Mouse (Mus musculus) spleen, adult 12 weeks (tissue): Measurements from ENCODE around the gene Mecp2.
A peak's percentile ranks its signal among the peaks of the same experiment; 100 is the strongest.
"Not testable (repeated sequence)": the region's sequence is repeated elsewhere in the genome, so short reads cannot be mapped to it uniquely, and the experiment has no call there.

Experiments used
- DNase-seq: peaks from one replicate; pipeline ENCODE4 v3.0.0; 2022; ENCODE audit warnings: low spot score

Mecp2 gene

DNA sequence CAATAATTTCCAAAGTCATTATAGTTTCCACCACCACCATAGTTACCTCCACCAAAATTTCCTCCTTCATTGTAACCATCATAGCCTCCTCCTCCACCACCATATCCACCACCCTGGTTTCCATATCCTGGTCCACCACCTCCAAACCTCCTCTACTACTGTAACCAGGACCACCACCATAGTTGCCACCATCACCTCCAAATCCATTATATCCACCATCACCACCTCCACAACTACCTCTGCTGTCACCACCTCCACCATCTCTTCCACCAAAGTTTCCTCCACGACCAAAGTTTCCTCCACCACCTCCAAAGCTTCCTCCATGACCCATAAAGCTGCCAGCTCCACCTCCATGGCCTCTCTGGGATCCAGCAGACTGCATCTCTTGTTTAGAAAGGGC, at the start of gene Mecp2:
Gene Mecp2 (minus strand): TSS at position 101 of the 400 bp plus-strand sequence.
- DNase-seq: not testable (repeated sequence)

DNA sequence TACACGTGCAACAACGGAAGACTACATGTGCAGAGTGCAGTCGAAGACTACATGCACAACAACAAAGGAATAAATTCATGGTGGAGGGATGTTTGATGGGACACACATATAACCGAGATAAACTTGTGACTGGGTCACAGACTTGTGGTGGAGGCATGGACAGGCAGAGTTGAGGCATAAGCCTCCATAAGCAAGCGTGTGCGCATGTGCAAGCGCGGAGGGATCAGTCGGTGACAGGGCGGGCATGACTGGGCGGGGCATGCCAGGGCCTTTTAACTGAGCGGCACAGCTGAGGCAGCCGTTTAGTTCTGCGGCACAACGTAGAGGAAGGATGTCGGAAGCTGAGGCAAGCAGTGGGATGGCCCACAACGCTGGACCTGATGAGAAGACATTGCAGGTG, 41.8 kb upstream of the Mecp2 start, which contains the start of gene Tktl1:
Gene Tktl1 (plus strand): TSS at position 301 of the 400 bp plus-strand sequence.
- no peak for DNase-seq

DNA sequence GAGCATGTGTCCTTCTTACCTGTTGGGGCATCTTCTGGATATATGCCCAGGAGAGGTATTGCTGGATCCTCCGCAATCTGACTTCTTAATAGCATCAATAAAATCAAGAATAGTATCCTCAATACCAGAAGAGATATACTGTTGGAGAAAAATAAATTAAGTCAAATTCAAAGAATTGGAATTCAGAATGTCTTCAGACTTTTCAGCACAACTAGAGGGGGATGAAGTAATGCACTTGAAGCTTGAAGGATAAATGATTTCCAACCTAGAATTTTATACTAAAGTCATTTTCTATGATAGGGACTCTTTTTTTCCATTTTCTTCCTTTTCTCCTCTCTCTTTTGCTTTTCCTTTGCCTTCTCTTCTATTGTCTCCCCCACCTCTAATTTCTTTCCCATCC, 32.6 kb upstream of the Mecp2 start, which contains the start of gene Tex28:
Gene Tex28 (minus strand): TSS at position 101 of the 400 bp plus-strand sequence.
- no peak for DNase-seq

DNA sequence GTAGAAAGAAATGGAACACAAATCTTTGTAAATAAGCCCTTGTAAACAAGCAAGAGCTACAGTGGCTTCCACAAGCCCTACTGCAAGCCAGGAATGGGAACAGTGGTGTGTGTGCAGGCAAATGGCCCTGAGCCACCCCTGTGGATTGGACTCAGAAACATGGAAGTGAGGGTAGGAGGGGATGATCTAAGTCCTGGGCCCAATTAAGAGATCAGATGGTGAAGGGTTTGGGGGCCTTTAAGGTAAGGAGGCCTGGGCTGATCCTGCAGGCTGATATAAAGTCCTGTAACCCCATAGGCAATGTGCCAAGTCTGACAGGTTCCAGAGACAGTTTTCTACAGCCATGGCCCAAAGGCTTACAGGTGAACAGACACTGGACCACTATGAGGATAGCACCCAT, 8.0 kb downstream of the Mecp2 start, which contains the start of gene Opn1mw:
Gene Opn1mw (plus strand): TSS at position 301 of the 400 bp plus-strand sequence.
- no peak for DNase-seq

DNA sequence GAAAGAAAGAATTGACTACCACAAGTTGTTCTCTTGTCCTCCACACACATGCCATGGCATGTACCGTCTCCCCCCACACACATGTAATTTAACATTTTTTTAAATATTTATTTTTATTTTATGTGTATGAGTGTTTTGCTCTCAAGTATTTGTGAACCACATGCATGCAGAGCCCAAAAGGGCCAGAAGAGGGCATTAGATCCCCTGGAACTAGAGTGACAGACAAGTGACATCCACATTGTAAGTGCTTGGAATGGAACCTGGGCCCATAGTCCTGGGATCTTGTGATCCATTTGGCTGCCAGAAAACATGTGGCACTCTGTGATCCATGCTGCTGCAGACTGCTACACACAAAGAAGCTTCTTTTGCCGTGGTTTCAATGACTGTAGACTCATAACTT, 10.2 kb downstream of the Mecp2 start:
- DNase-seq: no peak

DNA sequence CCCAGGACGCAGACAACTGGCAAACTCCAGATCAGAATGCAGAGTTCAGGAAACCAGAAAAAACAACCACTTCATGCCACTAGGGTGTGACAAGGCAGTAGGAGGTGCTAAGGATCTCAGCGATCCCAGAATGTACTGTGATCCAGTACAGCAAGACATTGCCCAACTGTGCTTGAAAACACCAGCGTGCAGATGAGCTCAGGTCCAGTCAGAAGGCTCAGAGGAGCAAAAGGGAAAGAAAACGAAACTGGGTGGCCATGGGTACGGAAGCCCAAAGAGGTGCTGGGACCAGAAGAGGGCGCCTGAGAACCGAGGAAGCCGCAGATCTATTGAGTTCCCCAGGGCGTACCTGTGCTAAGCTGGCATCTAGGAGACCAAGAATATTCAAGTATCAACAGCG, 19.7 kb downstream of the Mecp2 start:
- DNase-seq: peak; percentile 16

DNA sequence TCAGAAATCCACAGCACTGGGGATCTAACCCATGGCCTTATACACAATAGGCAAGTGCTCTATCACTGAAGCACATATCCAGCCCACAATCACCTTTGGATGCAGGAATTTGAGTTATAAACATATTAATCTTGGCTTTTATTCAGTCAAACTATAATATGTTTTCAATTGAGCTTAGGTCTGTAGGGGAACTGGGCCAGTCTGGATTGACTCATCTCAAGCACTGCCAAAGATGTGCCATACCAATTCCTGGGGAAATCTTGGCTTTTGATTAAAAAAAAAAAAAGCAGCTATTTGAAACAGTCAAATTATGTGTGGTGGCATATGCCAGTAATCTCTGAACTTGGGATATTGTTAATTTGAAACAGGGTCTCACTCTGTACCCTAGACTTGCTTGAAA, 21.1 kb downstream of the Mecp2 start:
- DNase-seq: no peak

DNA sequence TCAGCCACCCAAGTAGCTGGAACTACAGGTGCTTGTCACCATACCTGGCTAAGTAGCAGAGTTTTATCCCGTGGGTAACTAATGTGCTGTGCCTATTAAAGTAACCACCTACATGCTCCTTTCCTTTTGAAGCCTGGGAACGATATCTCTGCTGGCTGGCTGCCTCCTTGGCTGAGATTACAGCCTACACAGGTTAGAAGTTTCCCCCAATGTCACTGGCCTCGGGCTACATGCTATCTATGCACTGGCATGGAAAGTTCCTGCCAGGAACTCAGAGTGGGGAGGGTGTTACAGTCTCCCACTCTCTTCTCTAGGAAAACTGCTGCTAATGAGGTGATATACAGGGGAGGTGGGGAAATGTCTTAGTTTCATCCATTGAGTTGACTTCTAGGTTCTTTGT, 26.4 kb downstream of the Mecp2 start:
- DNase-seq: no peak

DNA sequence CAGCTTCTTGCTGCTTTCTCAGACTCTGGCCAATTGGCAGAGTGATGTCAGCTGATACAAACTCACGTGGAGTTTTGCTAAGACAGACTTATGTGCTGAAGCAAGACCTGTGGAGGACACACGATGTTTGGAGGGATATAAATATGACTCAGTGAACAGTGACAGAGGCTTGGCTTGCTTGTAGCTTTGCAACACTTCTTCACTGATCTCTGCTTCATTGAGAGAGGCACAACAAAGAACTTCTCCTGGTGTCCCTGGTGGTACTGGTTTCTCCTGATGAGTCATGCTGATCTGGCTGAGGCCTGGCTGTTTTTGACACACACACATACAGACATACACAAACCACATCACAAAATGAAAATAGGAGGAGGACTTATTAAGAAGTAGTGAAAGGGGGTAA, 29.2 kb downstream of the Mecp2 start:
- DNase-seq: no peak

DNA sequence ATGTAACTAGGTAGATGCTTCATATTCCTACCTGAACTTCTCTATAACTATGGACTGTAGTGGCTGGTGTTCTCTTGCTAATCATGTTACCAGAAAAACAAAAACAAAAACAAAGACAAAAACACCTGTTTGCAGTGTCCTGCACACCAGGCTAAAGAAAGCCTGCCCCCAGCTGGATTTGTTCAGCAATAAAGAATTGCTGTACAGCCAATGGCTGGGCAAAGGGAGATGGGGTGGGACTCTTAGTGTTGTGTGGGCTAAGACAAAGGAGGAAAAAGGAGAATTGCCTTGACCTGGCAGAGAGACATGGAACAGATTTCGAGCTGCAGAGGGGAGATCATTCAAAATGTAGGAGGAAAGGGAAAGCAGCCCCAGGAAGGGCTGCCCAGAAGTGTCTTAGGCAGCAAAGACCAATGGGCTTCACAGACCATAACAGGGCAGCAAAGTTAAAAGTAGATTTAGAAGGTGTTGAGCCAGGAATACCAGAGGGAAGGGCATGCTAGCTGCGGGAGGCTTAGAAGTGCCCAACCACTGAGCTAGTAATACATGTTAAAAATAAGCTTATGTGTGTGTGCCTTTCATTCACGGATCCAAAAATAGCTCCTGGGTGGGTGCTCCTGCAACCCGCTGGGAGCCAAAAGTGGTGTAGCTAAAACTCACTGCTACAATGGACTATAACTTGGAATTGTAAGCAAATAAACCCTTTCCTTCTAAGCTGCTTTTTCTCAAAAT, 31.5 kb downstream of the Mecp2 start:
- DNase-seq: no peak

DNA sequence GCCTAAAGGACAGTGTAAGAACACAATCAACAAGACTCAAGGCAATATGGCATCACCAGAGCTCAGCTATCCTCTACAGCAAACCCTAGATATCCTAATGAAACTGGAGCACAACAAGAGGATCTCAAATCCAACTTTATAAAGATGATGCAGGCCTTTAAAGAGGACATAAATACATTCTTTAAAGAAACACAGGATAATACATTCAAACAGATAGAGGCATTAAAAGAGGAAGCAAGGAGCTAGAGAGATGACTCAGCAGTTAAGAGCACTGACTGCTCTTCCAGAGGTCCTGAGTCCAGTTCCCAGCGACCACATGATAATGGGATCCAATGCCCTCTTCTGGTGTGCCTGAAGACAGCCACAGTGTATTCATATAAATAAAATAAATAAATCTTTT, 40.0 kb downstream of the Mecp2 start:
- DNase-seq: no peak

DNA sequence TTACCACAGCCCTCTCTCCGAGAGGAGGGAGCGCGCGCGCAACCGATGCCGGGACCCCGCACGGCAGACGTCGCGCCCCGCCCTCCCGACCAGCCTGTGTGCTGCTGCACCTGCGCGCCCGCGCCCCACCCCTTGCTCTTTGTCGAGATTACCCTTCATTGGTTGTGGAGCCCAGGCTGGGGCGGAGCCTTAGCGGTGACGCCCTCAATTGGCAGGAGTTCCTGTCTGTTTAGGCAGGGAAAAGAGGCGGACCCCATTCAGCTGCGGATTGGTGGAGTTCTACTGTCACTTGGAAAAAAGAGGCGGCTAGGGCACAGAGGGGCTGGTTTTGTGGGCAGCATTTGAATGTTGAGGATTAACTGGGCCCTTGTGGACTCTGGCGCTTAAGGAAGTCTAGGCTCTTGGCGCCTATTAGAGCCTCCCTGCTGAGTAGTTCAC, 49.5 kb downstream of the Mecp2 start:
- peak; percentile 93 for DNase-seq

DNA sequence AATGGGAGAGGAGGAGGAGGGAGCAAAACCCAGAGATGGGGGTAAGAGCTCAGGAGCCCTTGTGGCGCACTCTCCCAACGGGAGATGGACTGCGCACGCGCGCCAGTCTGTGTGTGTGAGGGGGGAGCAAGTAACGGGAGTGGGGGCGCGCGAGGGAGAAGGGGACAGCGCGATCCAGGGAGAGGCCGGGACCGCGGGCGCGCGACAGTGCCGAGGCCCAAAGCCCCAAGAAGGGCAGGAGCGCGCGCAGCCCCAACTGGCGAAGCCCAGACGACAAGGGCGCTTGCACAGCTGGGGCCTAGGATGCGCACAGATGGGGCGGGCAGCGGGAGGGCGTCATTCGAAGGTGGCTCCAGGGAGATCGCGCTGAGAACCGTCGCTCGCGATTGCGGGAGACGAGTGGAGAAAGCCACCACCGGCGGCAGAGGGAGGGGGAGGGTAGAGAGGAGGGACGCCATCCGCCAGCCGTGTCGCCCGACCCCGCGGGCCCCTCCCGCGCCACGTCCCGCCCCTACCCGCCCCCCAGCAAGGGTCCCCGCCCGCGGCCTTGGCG, 50.1 kb downstream of the Mecp2 start:
- DNase-seq: peak; percentile 55

DNA sequence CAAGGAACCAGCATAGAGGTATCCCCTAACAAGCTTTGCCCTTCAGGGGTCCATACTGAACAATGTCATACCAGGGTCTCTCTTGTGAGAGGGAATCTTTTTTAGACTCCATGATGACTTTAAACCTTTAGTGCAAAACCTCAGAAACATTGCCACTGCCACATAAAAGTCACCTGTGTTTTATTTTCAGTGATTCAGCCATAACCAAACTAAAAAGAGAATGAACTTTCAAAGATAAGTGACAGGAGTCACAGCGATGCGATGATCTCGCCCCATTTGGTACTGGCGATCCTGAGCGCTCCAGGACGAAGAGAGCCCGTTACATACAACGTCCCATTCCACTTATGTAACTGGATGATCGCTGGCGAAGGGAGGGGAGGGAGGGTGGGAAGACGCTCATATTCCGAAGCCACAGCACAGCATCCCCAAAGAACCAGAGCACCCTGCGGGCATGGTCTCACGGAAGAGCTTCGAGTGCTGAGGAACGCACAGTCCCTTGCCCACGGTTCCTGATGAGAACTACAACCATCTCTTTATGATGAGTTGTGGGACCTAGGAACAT, 50.8 kb downstream of the Mecp2 start:
- DNase-seq: no peak

DNA sequence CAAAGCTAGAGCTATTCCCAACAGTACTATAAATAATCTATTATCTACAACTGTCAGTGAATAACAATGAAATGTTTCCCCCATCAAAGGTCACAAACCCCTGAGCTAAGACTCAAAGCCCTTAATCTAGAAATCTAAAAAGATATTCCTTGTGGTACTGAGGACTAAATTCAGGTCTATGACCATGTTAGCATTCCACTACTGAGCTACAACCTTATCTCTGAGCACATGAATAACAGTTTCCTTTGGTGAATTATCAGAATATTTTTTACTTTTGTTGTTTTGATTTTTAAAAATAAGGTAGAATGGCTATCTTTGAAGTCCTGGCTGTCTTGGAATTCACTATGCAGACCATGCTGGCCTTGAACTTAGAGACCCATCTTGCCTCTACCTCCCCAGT, 64.4 kb downstream of the Mecp2 start:
- no peak for DNase-seq

DNA sequence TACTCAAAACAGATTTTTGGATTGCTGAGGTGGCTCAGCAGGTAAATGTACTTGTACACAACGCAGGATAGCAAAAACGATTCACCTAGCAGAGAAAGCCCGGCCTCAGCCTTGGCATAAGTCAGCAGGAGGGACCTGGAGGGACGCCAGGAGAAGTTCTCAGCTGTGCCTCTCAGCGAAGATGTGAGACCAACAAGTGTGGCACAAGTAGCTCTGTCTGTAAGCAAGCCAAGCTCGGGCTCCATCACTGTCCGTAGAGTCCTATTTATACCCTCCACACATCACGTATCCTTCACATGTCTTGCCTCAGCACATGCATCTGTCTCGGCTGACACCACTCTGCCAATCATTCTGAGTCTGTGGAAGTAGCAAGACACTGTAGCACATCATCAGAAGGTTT, 67.3 kb downstream of the Mecp2 start:
- no peak for DNase-seq

DNA sequence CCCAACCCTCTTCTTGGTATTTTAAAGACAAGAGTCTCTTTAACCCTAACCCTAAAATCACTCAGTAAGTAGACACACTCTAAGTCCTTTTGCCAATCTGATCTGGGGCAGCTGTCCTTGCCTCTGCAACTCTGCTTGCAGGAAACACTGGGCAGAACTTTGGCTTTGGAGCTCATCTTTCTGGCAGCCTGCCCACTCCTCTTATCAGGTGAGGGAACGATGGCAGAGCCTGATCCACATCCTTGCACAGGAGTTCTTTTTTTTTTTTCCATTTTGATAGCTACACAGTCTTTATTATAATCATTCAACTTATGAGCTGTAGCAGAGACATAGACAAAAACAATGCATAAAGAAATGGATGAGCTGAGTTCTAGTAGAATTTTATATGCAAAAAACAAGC, 90.1 kb downstream of the Mecp2 start:
- DNase-seq: no peak

DNA sequence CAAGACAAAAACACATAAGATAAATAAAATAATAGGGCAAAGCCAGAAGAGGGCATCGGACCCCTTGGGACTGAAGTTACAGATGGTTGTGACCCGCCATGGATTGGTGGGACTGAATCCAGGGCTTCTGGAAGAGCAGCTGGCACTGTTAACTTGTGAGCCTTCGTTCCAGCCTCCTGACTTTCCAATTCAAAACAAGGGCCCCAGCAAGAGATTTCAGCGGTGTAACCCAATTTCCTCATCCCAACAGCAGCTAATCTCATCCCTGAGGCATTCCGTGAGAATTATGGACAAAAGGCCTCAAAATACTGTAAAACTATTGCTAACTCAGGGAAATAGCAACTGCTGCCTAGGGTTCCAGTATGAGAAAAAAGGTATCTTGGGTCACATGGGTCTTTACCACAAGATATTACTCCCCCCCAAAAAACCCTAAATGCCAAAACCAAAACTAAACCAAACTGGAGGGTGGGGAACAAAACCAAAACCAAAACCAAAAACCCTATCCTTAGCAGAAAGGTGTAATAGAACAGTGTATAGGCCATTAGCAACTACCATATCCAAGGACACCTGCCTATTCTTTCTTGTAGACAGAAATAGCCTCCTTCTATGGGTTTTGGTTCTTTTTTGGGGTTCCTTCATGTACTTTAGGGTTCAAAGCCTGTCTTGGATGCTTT, 97.3 kb downstream of the Mecp2 start:
- no peak for DNase-seq

DNA sequence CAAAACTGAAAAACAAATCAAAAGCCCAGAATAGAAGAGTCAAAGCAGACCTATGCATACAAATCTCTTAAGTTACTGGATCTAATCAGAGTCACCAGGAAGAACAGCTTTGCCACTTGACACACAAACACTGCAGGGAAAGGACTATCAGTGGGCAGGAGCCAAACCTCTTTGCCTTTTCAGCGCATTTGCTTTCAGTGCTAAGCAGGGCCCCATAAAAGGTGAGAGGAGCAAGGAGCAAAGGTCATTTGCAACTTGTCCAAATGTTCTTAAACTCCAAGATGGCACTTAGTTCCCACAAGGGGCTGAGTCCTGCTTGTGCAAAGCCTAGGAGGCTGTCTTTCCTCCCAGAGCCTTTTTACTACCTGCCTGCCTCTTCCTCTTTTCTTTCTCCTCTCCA, 105.2 kb downstream of the Mecp2 start:
- DNase-seq: no peak

DNA sequence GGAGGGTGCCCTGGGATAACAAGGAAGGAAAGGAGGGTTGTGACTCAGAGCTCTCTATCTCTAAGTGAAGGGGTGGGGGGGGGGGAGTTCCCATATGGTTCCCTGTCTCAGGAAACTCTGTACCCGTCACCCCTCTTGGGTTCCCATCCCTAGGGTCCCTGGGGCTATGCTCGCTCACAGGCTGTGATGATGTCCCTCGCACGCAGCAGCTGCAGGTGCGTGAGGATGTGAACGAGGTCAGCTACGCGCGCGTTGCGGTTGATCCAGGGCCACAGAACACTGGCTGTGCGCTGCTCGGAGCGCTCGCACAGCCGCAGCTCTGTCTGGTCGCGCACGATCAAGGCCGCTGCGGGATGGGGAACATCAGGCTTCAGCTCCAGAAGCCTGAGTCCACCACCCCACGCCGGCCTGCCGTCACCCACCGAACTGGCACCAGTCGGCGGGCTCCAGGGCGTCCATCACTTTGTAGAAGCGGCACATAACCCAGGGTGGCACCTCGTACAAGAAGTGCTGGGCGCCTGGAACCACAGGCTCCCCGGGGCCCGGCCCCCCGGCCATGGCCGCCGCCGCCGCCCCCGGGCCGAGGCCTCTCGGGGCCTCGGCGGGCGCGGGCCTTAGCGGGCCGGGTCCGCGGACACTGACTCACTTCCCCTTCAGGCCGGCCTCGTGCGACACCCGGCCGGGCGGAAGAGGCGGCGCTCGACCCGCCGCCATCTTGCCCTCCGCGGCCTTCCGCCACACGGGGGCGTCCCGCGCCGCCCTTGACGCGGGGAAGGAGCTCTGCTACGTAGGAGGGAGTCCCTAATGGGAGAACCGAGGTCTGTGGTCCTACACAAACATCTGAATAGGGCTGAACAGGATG, 111.7 kb downstream of the Mecp2 start, which contains the start of gene Irak1:
Gene Irak1 (minus strand): TSS at position 731 of the 862 bp plus-strand sequence.
- DNase-seq: peak; percentile 80

DNA sequence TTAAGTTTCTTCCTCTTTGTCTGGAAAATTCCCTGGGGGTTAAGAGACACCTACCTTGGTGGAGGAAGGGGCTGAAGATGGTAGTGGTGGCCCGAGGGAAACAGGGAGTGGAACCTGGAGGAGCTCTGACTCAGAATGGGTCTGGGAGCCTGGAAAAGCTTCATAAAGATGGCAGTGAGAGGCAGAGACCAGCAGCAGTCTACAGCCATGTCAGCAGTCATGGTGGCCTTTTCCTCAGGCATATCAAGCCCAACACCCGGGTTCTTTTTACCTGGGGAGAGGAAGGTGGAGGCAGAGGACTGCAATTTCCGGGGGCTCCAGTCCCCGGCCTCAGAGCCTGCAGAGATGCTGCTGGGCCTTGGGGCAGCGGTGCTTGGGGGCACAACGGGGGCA, 112.4 kb downstream of the Mecp2 start:
- DNase-seq: no peak

DNA sequence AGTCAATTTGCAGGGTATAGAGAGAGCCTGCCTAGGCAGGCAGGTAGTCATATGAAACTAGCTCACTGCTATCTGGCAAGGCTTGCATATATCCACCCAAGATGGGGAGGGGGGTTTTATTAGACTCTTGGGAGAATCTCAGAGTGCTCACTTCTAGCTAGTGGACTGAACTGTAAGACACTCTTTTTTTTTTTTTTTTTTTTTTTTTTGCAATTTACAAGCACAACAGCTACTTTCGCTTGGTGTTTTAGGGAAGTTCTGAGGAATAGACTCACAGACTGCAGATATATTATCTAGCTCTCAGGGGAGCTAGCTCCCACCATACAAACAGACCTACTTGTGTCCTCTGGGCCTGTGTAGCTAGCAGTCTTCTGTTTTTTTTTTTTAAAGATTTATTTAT, 120.6 kb downstream of the Mecp2 start:
- DNase-seq: no peak
